Mouse (Mus musculus) liver, embryonic 12.5 days (tissue): ENCODE results near the gene Hnrnpm. TPM values are rescaled to one million over a fixed set of nuclear protein-coding genes. Genes with fewer than 3 reads are reported as not detected.

Experiments
- ATAC-seq: fragments of 200-750 bp; cut with Nextera tagmentation; 2 replicates; pipeline ENCODE4 v1.8.0; 2017; ENCODE audit warnings: moderate number of reproducible peaks, mild to moderate bottlenecking, moderate library complexity
- H3K27ac ChIP-seq: fragments of 300-500 bp; sonication (generic); 2 replicates; pipeline ENCODE4 v1.5.1; 2016; ENCODE audit warnings: mild to moderate bottlenecking
- H3K27me3 ChIP-seq: fragments of 300-500 bp; sonication (generic); replicated peaks from 2 replicates; pipeline ENCODE4 v1.6.1; 2016; ENCODE audit warnings: mild to moderate bottlenecking, moderate library complexity
- H3K36me3 ChIP-seq: fragments of 300-500 bp; sonication (generic); 2 replicates; pipeline ENCODE4 v1.6.1; 2016; ENCODE audit warnings: mild to moderate bottlenecking, moderate library complexity
- H3K4me1 ChIP-seq: fragments of 300-500 bp; sonication (generic); 2 replicates; pipeline ENCODE4 v1.6.1; 2016
- H3K4me2 ChIP-seq: fragments of 300-500 bp; sonication (generic); 2 replicates; pipeline ENCODE4 v1.6.1; 2016; ENCODE audit warnings: mild to moderate bottlenecking, moderate library complexity
- H3K4me3 ChIP-seq: fragments of 300-500 bp; sonication (generic); 2 replicates; pipeline ENCODE4 v1.5.1; 2016; ENCODE audit warnings: mild to moderate bottlenecking, moderate library complexity
- H3K9ac ChIP-seq: fragments of 300-500 bp; sonication (generic); 2 replicates; pipeline ENCODE4 v1.6.1; 2016; ENCODE audit warnings: mild to moderate bottlenecking, moderate library complexity
- H3K9me3 ChIP-seq: fragments of 300-500 bp; sonication (generic); replicated peaks from 2 replicates; pipeline ENCODE4 v1.6.1; 2016; ENCODE audit warnings: mild to moderate bottlenecking, moderate library complexity
- WGBS: fragments of 180-500 bp; shearing (Covaris S2); methylation state at CpG from one replicate; pipeline ENCODE4 v1.1.7; 2016; ENCODE audit not compliant: insufficient replicate concordance; 5-methylcytosine and 5-hydroxymethylcytosine counted together
- polyA plus RNA-seq: library from polyadenylated mRNA; unstranded; fragments of >200 nt; fragmentation: Nextera tagmentation; extraction: Ambion mirVana; gene quantifications from 2 replicates; pipeline ENCODE4 v1.2.1, GENCODE M21; 2016

The Hnrnpm gene
- polyA plus RNA-seq, 1 experiment from 2014 or later, result 222 TPM

GRCm38 (mm10) chr17:33709834-33710233, 23.2 kb upstream of the Hnrnpm start:
- Histone ChIP-seq H3K4me1 (peaks cover 43% of the 10 kb centered on the region), H3K36me3 (peaks cover 85% of the 10 kb centered on the region), H3K9me3 (peaks cover 9% of the 10 kb centered on the region), H3K27me3 (no peaks in the 10 kb centered on the region), H3K27ac (peak overlapping the region; percentile 96), H3K4me2 (no peak overlapping the region; the same call in 1 of the 2 replicates), H3K9ac (no peak overlapping the region), H3K4me3 (no peak overlapping the region)
- ATAC-seq, result no peak
- WGBS, result 69% methylated on average over 3 of the region's 3 CpGs

GRCm38 (mm10) chr17:33703091-33703490, 16.4 kb upstream of the Hnrnpm start:
- ATAC-seq, result no peak
- H3K27me3 ChIP-seq, result no peaks in the 10 kb centered on the region

GRCm38 (mm10) chr17:33702178-33702577, 15.5 kb upstream of the Hnrnpm start:
- Histone ChIP-seq H3K4me2 (no peak overlapping the region), H3K9me3 (no peaks in the 10 kb centered on the region), H3K36me3 (peaks cover 99% of the 10 kb centered on the region), H3K27me3 (no peaks in the 10 kb centered on the region), H3K27ac (no peak overlapping the region), H3K4me3 (no peak overlapping the region), H3K4me1 (no peaks in the 10 kb centered on the region; the same call in 1 of the 2 replicates), H3K9ac (no peak overlapping the region)
- WGBS, result 75% methylated on average over 1 of the region's 1 CpGs
- no peak for ATAC-seq

More at GRCm38 (mm10) chr17:33703091-33703490, 16.4 kb upstream of the Hnrnpm start:
- Histone ChIP-seq H3K36me3 (peaks cover 99% of the 10 kb centered on the region), H3K4me2 (no peak overlapping the region), H3K9me3 (no peaks in the 10 kb centered on the region), H3K27ac (no peak overlapping the region), H3K4me1 (no peaks in the 10 kb centered on the region; the same call in 1 of the 2 replicates), H3K4me3 (no peak overlapping the region), H3K9ac (no peak overlapping the region)
- WGBS, result 90% methylated on average over 9 of the region's 9 CpGs

- no peaks in the 10 kb centered on the region for H3K4me1 ChIP-seq
- H3K9ac ChIP-seq, result no peak overlapping the region
- no peak overlapping the region for H3K27ac ChIP-seq
- no peak overlapping the region for H3K4me3 ChIP-seq
- H3K4me2 ChIP-seq, result no peak overlapping the region
- peaks cover 100% of the 10 kb centered on the region for H3K36me3 ChIP-seq
- WGBS, result 93% methylated on average over 1 of the region's 1 CpGs
- no peak for ATAC-seq
- H3K9me3 ChIP-seq, result no peaks in the 10 kb centered on the region
- H3K27me3 ChIP-seq, result no peaks in the 10 kb centered on the region
Measured at GRCm38 (mm10) chr17:33695471-33695870, 8.8 kb upstream of the Hnrnpm start.

GRCm38 (mm10) chr17:33685249-33685653, 1.4 kb downstream of the Hnrnpm start:
- H3K36me3 ChIP-seq, result peaks cover 64% of the 10 kb centered on the region
- no peaks in the 10 kb centered on the region for H3K9me3 ChIP-seq
- H3K9ac ChIP-seq, result peak overlapping the region; percentile 96
- peak overlapping the region; percentile 90 for H3K27ac ChIP-seq
- peak overlapping the region; percentile 81 for H3K4me3 ChIP-seq
- H3K27me3 ChIP-seq, result no peaks in the 10 kb centered on the region
- WGBS, result under 1% methylated on average over 42 of the region's 42 CpGs
- H3K4me2 ChIP-seq, result peak overlapping the region; percentile 81
- peaks cover 48% of the 10 kb centered on the region for H3K4me1 ChIP-seq
- peak; percentile 95 for ATAC-seq

- Histone ChIP-seq H3K4me2 (peak overlapping the region; percentile 81), H3K4me1 (peaks cover 51% of the 10 kb centered on the region), H3K36me3 (peaks cover 59% of the 10 kb centered on the region), H3K9me3 (no peaks in the 10 kb centered on the region), H3K9ac (peak overlapping the region; percentile 96), H3K27me3 (no peaks in the 10 kb centered on the region), H3K27ac (peak overlapping the region; percentile 90), H3K4me3 (peak overlapping the region; percentile 81)
- WGBS, result under 1% methylated on average over 44 of the region's 44 CpGs
- ATAC-seq, result peak; percentile 72
Measured at GRCm38 (mm10) chr17:33684671-33685231, 1.9 kb downstream of the Hnrnpm start.

GRCm38 (mm10) chr17:33681767-33682166, 4.9 kb downstream of the Hnrnpm start:
- no peak for ATAC-seq
- Histone ChIP-seq H3K4me3 (no peak overlapping the region), H3K9me3 (no peaks in the 10 kb centered on the region), H3K4me2 (peak overlapping the region; percentile 81), H3K9ac (no peak overlapping the region), H3K36me3 (peaks cover 53% of the 10 kb centered on the region), H3K4me1 (peaks cover 72% of the 10 kb centered on the region), H3K27ac (no peak overlapping the region), H3K27me3 (no peaks in the 10 kb centered on the region)

GRCm38 (mm10) chr17:33678771-33679170, 7.9 kb downstream of the Hnrnpm start:
- no peak for ATAC-seq
- H3K4me1 ChIP-seq, result peaks cover 64% of the 10 kb centered on the region
- peaks cover 66% of the 10 kb centered on the region for H3K36me3 ChIP-seq

GRCm38 (mm10) chr17:33676086-33676485, 10.6 kb downstream of the Hnrnpm start:
- Histone ChIP-seq H3K4me2 (no peak overlapping the region), H3K4me1 (peaks cover 54% of the 10 kb centered on the region), H3K9me3 (no peaks in the 10 kb centered on the region), H3K27ac (no peak overlapping the region), H3K9ac (no peak overlapping the region), H3K36me3 (peaks cover 62% of the 10 kb centered on the region), H3K27me3 (no peaks in the 10 kb centered on the region), H3K4me3 (no peak overlapping the region)
- 87% methylated on average over 2 of the region's 2 CpGs for WGBS
- ATAC-seq, result no peak

More at GRCm38 (mm10) chr17:33678771-33679170, 7.9 kb downstream of the Hnrnpm start:
- Histone ChIP-seq H3K9me3 (no peaks in the 10 kb centered on the region), H3K27ac (no peak overlapping the region), H3K4me3 (no peak overlapping the region), H3K27me3 (no peaks in the 10 kb centered on the region), H3K9ac (no peak overlapping the region), H3K4me2 (no peak overlapping the region)

GRCm38 (mm10) chr17:33675452-33675851, 11.2 kb downstream of the Hnrnpm start:
- Histone ChIP-seq H3K4me1 (peaks cover 54% of the 10 kb centered on the region), H3K9me3 (no peaks in the 10 kb centered on the region), H3K4me3 (no peak overlapping the region), H3K36me3 (peaks cover 61% of the 10 kb centered on the region), H3K27ac (no peak overlapping the region), H3K4me2 (no peak overlapping the region), H3K27me3 (no peaks in the 10 kb centered on the region), H3K9ac (no peak overlapping the region)
- no peak for ATAC-seq

GRCm38 (mm10) chr17:33673837-33674236, 12.8 kb downstream of the Hnrnpm start:
- H3K4me2 ChIP-seq, result no peak overlapping the region
- H3K4me1 ChIP-seq, result peaks cover 47% of the 10 kb centered on the region
- no peak overlapping the region for H3K27ac ChIP-seq
- WGBS, result 72% methylated on average over 1 of the region's 1 CpGs
- H3K4me3 ChIP-seq, result no peak overlapping the region
- H3K9ac ChIP-seq, result no peak overlapping the region
- H3K27me3 ChIP-seq, result no peaks in the 10 kb centered on the region
- peaks cover 71% of the 10 kb centered on the region for H3K36me3 ChIP-seq
- H3K9me3 ChIP-seq, result no peaks in the 10 kb centered on the region
- no peak for ATAC-seq

- H3K9ac ChIP-seq, result no peak overlapping the region
Measured at GRCm38 (mm10) chr17:33669681-33670080, 17.0 kb downstream of the Hnrnpm start.

GRCm38 (mm10) chr17:33666813-33667212, 19.8 kb downstream of the Hnrnpm start:
- no peak overlapping the region for H3K4me3 ChIP-seq
- ATAC-seq, result peak; percentile 85
- H3K4me2 ChIP-seq, result 0 out of 2 replicates have a peak overlapping the region, but pooled peaks have one; percentile 16
- peaks cover 83% of the 10 kb centered on the region for H3K36me3 ChIP-seq
- peaks cover 39% of the 10 kb centered on the region for H3K4me1 ChIP-seq
- H3K27ac ChIP-seq, result peak overlapping the region; percentile 45
- H3K27me3 ChIP-seq, result no peaks in the 10 kb centered on the region
- no peaks in the 10 kb centered on the region for H3K9me3 ChIP-seq
- 14% methylated on average over 3 of the region's 3 CpGs for WGBS
- no peak overlapping the region for H3K9ac ChIP-seq

More at GRCm38 (mm10) chr17:33669681-33670080, 17.0 kb downstream of the Hnrnpm start:
- ATAC-seq, result no peak
- no peak overlapping the region for H3K4me3 ChIP-seq
- peaks cover 54% of the 10 kb centered on the region for H3K4me1 ChIP-seq
- H3K27me3 ChIP-seq, result no peaks in the 10 kb centered on the region
- WGBS, result 82% methylated on average over 3 of the region's 3 CpGs
- H3K9me3 ChIP-seq, result no peaks in the 10 kb centered on the region
- H3K36me3 ChIP-seq, result peaks cover 73% of the 10 kb centered on the region
- no peak overlapping the region for H3K27ac ChIP-seq
- no peak overlapping the region for H3K4me2 ChIP-seq
